Mouse (Mus musculus) splenic B cell, adult 2 months (primary cell): ENCODE data around the gene Olfr1339.

Experiments used
- DNase-seq: peaks from one replicate; pipeline ENCODE4 v3.0.0-alpha.2; 2011; ENCODE audit warnings: low read depth, low spot score
- H3K27me3 ChIP-seq: 2 replicates; pipeline ENCODE4 v1.6.1; 2012; ENCODE audit warnings: mild to moderate bottlenecking, low read length, moderate library complexity, mixed read lengths; ENCODE audit not compliant: control insufficient read depth, poor library complexity, insufficient read depth, severe bottlenecking
- H3K36me3 ChIP-seq: 2 replicates; pipeline ENCODE4 v1.6.1; 2012; ENCODE audit warnings: mild to moderate bottlenecking, low read length, moderate library complexity, mixed read lengths; ENCODE audit not compliant: control insufficient read depth, poor library complexity, insufficient read depth, severe bottlenecking

Olfr1339 gene

DNA sequence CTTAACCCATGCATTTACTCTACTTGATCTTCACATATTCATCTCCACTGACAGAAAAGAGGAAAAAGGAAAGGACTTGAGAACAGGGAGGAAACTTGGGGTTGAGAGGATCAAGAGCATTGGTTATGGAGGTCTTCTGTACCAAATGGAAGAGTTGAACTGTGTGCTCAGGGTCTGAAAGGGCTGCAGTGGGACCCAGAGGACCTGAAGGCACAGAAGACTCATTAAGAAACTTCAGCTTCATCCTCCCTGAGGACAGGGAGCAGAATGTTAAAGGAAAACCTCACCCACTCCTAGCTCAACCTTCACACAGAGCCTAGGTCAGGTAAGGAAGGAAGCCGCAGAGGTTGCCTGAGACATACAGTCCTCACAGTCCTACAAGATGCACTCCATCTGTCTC is at the start of gene Olfr1339:
Olfr1339 (plus strand) TSS at position 301 of the 400 bp plus-strand sequence.
- no peaks in the 10 kb centered on the region for H3K27me3 ChIP-seq
- H3K36me3 ChIP-seq, result no peaks in the 10 kb centered on the region
- DNase-seq, result no peak

DNA sequence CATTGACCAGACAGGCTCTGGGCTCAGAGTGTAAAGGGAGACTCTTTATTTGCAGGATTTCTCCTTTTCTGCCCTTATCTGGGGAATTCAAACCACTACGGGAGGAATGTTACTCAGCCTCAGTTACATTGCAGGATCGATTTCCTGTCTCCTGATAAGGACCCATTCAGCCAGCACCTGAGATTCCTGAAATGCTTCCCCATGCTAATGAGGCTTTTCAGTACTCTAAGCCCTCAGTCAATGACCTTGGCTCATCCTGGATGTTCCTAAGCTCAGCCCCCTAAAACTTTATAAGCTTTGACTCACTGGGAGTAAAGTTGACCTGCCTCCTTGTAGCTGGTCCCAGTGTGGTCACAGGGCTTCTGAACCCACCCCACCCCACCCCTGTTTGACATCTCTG is 44.9 kb upstream of the Olfr1339 start:
- DNase-seq, result no peak
- no peaks in the 10 kb centered on the region for H3K36me3 ChIP-seq

DNA sequence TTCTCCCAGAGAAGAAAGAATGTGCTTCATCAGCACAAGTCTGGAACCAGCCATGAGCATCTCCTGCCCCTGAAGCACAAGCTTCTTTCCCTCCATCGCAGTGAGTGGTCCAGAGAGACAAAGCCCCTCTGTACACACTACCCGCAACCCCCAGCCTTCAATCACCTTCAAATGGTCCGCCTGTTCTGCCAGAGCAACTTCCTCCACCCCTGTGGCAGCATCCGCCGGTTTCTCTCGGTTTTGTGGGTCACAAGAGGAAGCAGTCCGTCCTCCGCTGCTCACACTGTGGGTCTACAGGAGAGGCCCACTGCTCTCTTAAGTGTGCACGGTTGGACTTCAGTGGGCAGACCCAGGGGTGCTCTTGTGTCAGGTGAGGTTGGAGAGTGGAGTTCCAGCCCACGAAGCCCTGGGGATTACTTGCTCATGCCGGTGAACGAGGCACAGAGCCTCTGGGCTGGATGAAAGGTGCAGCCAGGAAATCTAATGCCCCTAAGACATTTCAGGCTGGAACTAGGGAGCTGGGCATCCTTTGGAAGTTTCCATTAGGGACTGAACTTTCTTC is 39.5 kb upstream of the Olfr1339 start, which contains the start of gene Olfr1342:
Olfr1342 (minus strand) TSS at position 345 of the 562 bp plus-strand sequence.
- Histone ChIP-seq H3K36me3 (no peaks in the 10 kb centered on the region), H3K27me3 (no peaks in the 10 kb centered on the region)
- DNase-seq, result no peak

More for the DNA sequence above, 44.9 kb upstream of the Olfr1339 start:
- H3K27me3 ChIP-seq, result no peaks in the 10 kb centered on the region

DNA sequence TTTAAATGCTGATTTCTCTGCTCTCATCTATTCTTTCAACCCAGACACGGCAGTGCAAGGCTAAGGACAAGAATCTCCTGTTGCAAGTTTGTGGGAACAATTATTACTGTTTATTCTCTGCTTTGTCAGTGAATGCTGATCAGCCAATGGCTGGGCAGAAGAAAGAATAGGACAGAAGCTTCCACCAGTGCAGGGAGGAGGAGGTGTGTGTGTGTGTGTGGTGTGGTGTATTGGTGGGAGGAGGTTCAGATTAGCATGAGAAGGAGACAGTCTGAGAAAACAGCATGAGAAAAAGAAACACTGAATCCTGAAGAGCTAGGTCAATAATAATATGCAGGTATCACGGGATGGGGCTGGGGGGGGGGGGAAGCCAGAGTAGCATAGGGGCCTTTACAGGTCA is 38.2 kb upstream of the Olfr1339 start:
- no peaks in the 10 kb centered on the region for H3K27me3 ChIP-seq
- DNase-seq, result no peak
- H3K36me3 ChIP-seq, result no peaks in the 10 kb centered on the region

DNA sequence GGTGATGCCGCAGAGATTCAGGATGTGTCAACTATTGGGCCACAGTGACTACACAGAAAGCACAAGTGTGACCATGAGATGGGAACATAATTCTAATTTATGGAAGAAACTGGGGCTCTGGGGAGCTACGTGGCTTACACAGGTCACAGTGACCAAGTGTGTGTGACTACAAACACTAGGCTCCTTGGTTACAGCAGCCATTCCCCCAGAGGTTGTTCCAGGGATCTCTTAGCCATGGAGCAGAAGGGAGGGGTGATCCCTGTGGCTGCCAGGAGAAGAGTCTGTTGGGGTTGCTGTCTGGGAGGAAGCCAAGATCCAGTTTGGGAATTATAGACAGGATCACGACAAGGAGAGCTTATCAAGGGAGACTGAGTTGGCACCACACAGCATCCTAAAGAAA is 28.8 kb upstream of the Olfr1339 start, which contains the start of gene Olfr1341:
Olfr1341 (plus strand) TSS at position 301 of the 400 bp plus-strand sequence.
- H3K36me3 ChIP-seq, result no peaks in the 10 kb centered on the region
- no peak for DNase-seq
- no peaks in the 10 kb centered on the region; the same call in 1 of the 2 replicates for H3K27me3 ChIP-seq

DNA sequence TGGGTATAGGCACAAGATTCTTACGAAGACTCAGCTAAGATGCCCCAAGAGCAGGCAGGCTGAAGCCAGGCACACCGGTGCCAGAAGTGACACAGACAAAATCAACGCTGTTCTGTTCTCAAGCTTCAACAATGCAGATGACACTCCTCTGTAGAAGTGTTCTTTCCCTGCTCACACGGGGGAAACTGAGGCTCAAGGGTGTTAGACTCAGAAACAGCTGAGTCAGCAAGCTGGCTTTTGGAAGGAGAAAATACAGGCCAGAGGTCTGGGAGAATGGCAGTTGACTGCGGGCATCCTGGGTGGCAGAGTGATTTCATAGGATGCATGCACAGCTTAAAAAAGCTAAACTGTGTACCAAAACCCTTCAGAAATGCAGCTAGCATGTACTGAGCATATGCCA is 23.9 kb upstream of the Olfr1339 start:
- no peaks in the 10 kb centered on the region for H3K36me3 ChIP-seq
- no peak for DNase-seq
- no peaks in the 10 kb centered on the region; the same call in 1 of the 2 replicates for H3K27me3 ChIP-seq

DNA sequence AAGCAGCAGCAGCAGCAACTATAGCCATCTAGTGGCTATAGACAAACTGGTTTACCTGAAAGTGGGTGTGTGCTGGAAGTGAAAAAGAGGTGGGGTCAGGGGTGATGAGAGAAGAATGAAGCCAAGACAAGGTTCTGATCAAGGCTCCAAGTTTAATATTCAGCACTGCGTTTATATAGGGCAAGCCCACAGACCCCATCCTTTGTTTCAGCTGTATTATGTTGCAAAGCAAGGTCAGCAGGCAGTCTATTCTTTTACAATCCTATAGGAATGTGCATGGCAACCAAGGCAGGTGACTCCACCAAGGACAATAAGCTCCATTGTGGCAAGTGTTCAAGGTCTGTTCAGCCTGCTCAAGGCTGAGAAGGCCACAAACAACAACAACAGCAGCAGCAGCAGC is 20.3 kb upstream of the Olfr1339 start:
- Histone ChIP-seq H3K27me3 (no peaks in the 10 kb centered on the region; the same call in 1 of the 2 replicates), H3K36me3 (no peaks in the 10 kb centered on the region)
- no peak for DNase-seq

DNA sequence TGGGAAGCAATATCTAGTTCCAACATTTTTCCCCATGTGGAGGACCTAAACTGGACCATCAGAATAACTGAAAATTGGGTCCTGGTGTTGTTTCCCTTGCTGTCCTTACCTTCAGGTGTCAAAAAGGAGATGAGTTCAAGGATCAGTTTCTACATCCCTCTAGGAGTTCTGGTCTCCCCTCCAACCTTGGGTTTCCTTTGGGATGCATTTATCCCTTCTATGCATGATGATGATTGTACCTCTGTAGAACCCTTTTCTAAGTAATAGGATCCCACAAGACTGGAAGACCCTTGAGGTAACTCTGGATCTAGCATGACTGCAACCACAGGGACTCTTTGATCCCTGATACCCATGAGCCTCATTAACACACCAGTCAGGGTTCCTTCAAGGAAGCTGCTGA is 12.1 kb upstream of the Olfr1339 start, which contains the start of gene Olfr1340:
Olfr1340 (plus strand) TSS at position 301 of the 400 bp plus-strand sequence.
- DNase-seq, result no peak
- no peaks in the 10 kb centered on the region for H3K36me3 ChIP-seq
- H3K27me3 ChIP-seq, result no peaks in the 10 kb centered on the region

DNA sequence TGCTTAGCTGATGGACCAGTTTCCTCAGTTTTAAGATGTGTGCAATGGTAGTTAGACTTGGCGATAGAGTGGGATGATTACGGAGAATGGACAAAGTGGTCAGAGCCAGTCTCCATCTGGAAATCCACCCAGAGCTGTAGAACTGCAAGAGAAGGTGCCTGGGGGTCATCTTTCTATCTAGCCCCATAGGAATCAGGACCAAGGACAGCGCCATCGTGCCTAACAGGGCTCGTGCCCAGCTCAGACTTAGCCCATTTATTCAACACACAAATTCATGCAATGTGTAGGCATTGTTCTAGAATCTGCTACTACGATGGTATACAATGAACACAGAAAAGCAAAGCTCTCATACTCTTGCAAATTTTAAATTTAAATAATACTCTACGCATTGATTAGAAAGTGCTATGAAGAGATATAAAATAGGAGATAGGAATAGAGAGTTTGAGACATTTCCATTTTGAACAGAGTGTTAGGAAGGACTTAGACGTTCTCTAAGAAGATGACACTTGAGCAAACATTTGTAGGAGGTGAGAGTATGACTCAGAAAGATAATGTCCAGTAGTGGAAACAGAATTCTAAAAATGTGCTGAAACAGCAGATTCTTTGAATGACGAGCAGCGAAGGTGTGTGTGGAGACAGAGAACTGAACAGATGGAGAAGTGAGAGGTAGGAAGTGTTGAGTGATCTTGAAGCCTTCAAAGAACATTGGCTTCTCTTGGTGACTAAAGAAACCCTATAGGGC is 10.1 kb upstream of the Olfr1339 start:
- Histone ChIP-seq H3K36me3 (no peaks in the 10 kb centered on the region), H3K27me3 (no peaks in the 10 kb centered on the region)
- DNase-seq, result no peak

DNA sequence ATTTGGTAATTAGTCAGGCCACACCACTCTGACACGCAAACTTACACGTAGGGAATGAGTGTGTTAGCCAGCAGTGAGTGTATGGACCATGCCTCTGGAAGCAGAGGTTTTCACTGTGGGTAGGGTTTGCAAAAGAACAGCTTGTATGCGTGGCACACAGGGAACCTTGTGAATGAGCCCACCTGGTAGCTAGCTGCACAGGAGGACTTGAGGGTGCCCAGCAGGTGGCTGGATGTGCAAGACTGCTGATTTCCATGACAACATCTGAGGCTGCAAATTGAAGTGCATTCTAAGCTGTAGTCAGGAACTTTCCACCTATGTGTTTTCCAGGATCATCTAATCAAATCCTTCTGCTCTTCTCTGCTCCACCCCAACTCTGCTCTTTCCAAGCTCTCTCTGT is 7.6 kb downstream of the Olfr1339 start:
- no peak for DNase-seq
- Histone ChIP-seq H3K27me3 (no peaks in the 10 kb centered on the region), H3K36me3 (no peaks in the 10 kb centered on the region)

DNA sequence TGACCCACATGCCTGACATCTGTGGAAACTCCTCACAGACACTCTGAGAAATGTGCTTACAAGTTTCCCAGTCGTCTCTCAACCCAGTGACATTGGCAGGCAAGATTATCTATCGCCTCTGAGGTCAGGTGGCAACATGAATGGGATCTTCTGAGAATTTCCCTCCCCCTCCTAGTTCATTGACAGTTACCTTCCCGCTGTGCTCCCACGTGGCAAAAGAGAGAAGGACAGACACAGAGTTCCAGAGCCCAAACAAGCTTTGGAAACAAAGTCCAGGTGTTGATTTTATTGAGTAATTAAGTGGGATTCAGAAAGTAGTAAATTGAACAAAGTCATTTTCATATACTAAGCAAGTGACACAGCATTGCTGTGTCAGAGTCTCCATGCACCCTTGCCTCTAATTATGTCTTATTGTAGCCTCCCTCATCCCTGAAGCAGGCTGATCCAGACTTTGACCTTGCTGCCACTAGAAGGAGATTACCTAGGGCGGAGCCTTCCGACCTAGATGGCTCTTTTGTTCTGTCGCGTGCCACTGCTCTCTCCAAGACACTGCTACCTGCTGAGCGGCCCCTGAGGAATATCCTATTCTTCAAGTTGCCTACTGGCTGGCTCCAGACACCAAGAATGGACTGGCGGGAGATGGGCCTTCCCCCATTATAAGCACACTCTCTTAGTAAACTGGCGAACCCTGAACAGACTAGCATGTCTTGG is 9.2 kb downstream of the Olfr1339 start:
- Histone ChIP-seq H3K27me3 (no peaks in the 10 kb centered on the region), H3K36me3 (no peaks in the 10 kb centered on the region)
- no peak for DNase-seq

DNA sequence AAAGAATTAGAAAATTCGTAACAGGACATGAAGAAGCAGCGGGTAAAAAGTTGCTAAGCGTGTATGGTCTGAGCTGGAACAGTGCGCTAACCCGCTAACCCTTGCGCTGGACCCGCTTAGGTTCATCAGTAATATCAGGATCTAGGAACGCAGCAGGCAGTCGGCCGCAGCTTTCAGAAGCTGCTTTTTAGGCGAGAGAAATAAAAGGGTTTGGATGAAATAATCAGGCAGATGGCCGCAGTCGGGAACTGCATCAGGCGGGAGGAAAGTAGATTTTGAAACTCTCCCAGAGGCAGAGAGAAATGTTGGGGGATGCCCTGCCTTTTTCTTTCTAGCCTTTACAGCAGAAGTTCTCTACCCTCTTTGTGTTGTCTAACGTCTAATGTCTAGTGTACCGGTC is 9.9 kb downstream of the Olfr1339 start:
- Histone ChIP-seq H3K27me3 (no peaks in the 10 kb centered on the region), H3K36me3 (no peaks in the 10 kb centered on the region)
- no peak for DNase-seq

DNA sequence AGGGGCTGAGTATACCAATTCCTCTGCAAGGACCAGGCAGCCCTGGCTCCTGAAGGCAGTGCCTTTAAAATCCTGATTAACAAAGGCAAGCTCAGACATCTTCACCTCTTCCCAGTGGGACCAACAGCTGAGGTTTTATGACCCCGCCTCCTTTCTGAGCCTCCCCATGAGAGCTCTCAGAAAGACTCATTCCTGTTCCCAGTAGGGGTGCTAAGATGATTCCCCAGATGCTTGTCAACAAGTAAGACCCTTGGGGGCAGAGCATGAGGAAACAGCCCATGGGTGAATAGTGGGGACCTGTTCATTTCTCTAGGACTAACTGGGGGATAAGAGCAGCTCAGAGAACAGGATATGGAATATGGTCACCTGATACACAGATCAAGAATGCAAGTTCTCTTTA is 26.7 kb downstream of the Olfr1339 start, which contains the start of gene Olfr1338:
Olfr1338 (minus strand) TSS at position 101 of the 400 bp plus-strand sequence.
- Histone ChIP-seq H3K27me3 (no peaks in the 10 kb centered on the region), H3K36me3 (no peaks in the 10 kb centered on the region)
- DNase-seq, result no peak

DNA sequence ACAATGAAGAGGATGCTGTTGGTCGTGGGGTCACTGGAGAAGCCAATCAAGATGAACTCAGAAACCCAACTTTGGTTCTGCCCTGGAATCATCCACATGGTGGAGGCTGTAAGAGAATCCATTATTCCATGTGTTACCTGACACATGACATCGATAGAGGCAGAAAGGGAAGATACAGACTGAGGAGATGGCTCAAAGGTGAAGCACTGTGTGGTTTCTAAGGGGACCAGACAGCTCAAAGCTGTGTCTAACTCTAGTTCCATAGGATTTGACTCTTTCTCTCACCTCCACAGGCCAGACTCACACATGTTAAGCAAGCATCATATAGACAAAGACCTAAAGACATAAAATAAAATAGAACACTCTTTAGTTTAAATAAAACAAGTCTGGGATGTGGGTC is 50.5 kb downstream of the Olfr1339 start, which contains the start of gene Olfr1337:
Olfr1337 (minus strand) TSS at position 101 of the 400 bp plus-strand sequence.
- no peaks in the 10 kb centered on the region for H3K36me3 ChIP-seq
- DNase-seq, result no peak

More for the DNA sequence above, 50.5 kb downstream of the Olfr1339 start, which contains the start of gene Olfr1337:
- no peaks in the 10 kb centered on the region for H3K27me3 ChIP-seq
